Mouse (Mus musculus) spleen, postnatal 10 days (tissue): Measurements from ENCODE around the gene Borcs6.
A peak's percentile ranks its signal among the peaks of the same experiment; 100 is the strongest.
"Not testable (repeated sequence)": the region's sequence is repeated elsewhere in the genome, so short reads cannot be mapped to it uniquely, and the experiment has no call there.

Experiments
- DNase-seq, 2 experiments: peaks; one replicate each; pipeline ENCODE4 v3.0.0; 2021 to 2022; ENCODE audit warnings: low spot score in 2 of 2

Gene Borcs6

GRCm38 (mm10) chr11:69088856-69089615 is 29.5 kb downstream of the Borcs6 start:
- peak; percentile 65 to 66 for DNase-seq

GRCm38 (mm10) chr11:69089616-69090290 is 30.2 kb downstream of the Borcs6 start:
- no peak for DNase-seq

- DNase-seq = no peak
Measured at GRCm38 (mm10) chr11:69090367-69090766, 30.9 kb downstream of the Borcs6 start.

- no peak for DNase-seq
Measured at GRCm38 (mm10) chr11:69091566-69092385, 32.3 kb downstream of the Borcs6 start.

GRCm38 (mm10) chr11:69092386-69092751 is 32.9 kb downstream of the Borcs6 start:
- DNase-seq = peak; percentile 95

GRCm38 (mm10) chr11:69092871-69093270 is 33.4 kb downstream of the Borcs6 start:
- DNase-seq = no peak

- DNase-seq = not testable (repeated sequence)
Measured at GRCm38 (mm10) chr11:69093856-69094255, 34.3 kb downstream of the Borcs6 start.

- peak; percentile 90 to 98 for DNase-seq
Measured at GRCm38 (mm10) chr11:69094697-69095429, 35.3 kb downstream of the Borcs6 start, which contains the start of gene Per1. Gene Per1 (plus strand): TSS chr11:69095217.

GRCm38 (mm10) chr11:69095511-69096231 is 36.2 kb downstream of the Borcs6 start:
- DNase-seq = peak; percentile 56 to 60

- DNase-seq = no peak
Measured at GRCm38 (mm10) chr11:69096360-69096986, 37.0 kb downstream of the Borcs6 start.

GRCm38 (mm10) chr11:69096987-69097900 is 37.7 kb downstream of the Borcs6 start:
- DNase-seq = peak; percentile 91 to 97

GRCm38 (mm10) chr11:69098039-69098761 is 38.7 kb downstream of the Borcs6 start:
- peak in 1 of 2 experiments; percentile 42 for DNase-seq

GRCm38 (mm10) chr11:69098762-69099091 is 39.2 kb downstream of the Borcs6 start:
- peak; percentile 91 to 96 for DNase-seq

GRCm38 (mm10) chr11:69099177-69099914 is 39.8 kb downstream of the Borcs6 start:
- DNase-seq = peak in 1 of 2 experiments; percentile 59

GRCm38 (mm10) chr11:69099915-69100345 is 40.4 kb downstream of the Borcs6 start:
- DNase-seq = peak; percentile 79 to 92

GRCm38 (mm10) chr11:69100639-69101360 is 41.3 kb downstream of the Borcs6 start:
- no peak for DNase-seq
